In genomic region chr2:166622590-166622989, GRCm38 (mm10) we compare ENCODE assay signal across 11 mouse cellular contexts.
DNase-seq lines count a peak whose midpoint lies in the region; ATAC-seq and TF ChIP-seq lines count a peak whose summit lies in the region.
"Had no signal": no experiment of that assay in that cellular context is flagged by ENCODE, and none has a peak within 500 bp of the region (broad histone marks: within the 10 kb centered on the region; RNA-seq: fewer than 3 reads in every experiment).

No protein-coding gene starts in this region.

- no peak for TF ChIP-seq CTCF in stomach, postnatal 0 days (IDR thresholded peaks at IDR 0.05; ENCODE audit: low read depth)

- H3K36me3 ChIP-seq in heart, embryonic 10.5 days, result peaks cover 12% of the 10 kb centered on the region
- 0 out of 2 replicates have a peak, but pooled peaks cover 4% of the 10 kb centered on the region for H3K36me3 ChIP-seq in stomach, embryonic 16.5 days (ENCODE audit: control insufficient read depth, insufficient read depth, low read length)
- H3K36me3 ChIP-seq in stomach, postnatal 0 days (ENCODE audit: control insufficient read depth, insufficient read depth, low read length), result no peaks in the 10 kb centered on the region

- no peak for TF ChIP-seq EP300 in stomach, postnatal 0 days (optimal IDR thresholded peaks at IDR 0.05)

- H3K27ac ChIP-seq in heart, embryonic 10.5 days, result peak overlapping the region; percentile 71
- H3K27ac ChIP-seq in stomach, embryonic 16.5 days (ENCODE audit: low read length), result 0 out of 2 replicates have a peak overlapping the region, but pooled peaks have one; percentile 12
- H3K27ac ChIP-seq in stomach, postnatal 0 days (replicated peaks), result no peak overlapping the region
- H3K27ac ChIP-seq: liver, embryonic 15.5 days had no signal

- DNase-seq in heart, embryonic 10.5 days (ENCODE audit: low spot score), result no peak
- DNase-seq in heart, adult 8-10 months (ENCODE audit: low spot score), result no peak
- DNase-seq in stomach, postnatal 0 days (ENCODE audit: low spot score), result no peak
- DNase-seq in retina, embryonic 14.5 days (ENCODE audit: low spot score), result no peak
- no peak for DNase-seq in embryo, embryonic 10 days (ENCODE audit: low spot score)
- DNase-seq: adrenal gland, postnatal 10 days had no signal

- H3K9me3 ChIP-seq in heart, embryonic 10.5 days, result no peaks in the 10 kb centered on the region
- no peaks in the 10 kb centered on the region for H3K9me3 ChIP-seq in stomach, embryonic 16.5 days (replicated peaks; ENCODE audit: control insufficient read depth, low read length)
- no peaks in the 10 kb centered on the region for H3K9me3 ChIP-seq in stomach, postnatal 0 days (ENCODE audit: control insufficient read depth, low read length)
- H3K9me3 ChIP-seq: liver, embryonic 15.5 days had no signal

- no peak overlapping the region for H3K9ac ChIP-seq in stomach, embryonic 16.5 days (ENCODE audit: low read length)
- H3K9ac ChIP-seq in stomach, postnatal 0 days (ENCODE audit: low read length), result no peak overlapping the region; the same call in 1 of the 2 replicates
- H3K9ac ChIP-seq: liver, embryonic 15.5 days had no signal

- H3K27me3 ChIP-seq in heart, embryonic 10.5 days (ENCODE audit: insufficient read depth, poor library complexity, severe bottlenecking), result no peaks in the 10 kb centered on the region
- H3K27me3 ChIP-seq in stomach, embryonic 16.5 days (ENCODE audit: control insufficient read depth, insufficient read depth, low read length), result no peaks in the 10 kb centered on the region
- no peaks in the 10 kb centered on the region for H3K27me3 ChIP-seq in stomach, postnatal 0 days (ENCODE audit: control insufficient read depth, insufficient read depth, low read length)
- H3K27me3 ChIP-seq: CH12.LX; liver, embryonic 15.5 days had no signal

- peaks cover 55% of the 10 kb centered on the region for H3K4me1 ChIP-seq in heart, embryonic 10.5 days
- H3K4me1 ChIP-seq in stomach, embryonic 16.5 days (ENCODE audit: control insufficient read depth, insufficient read depth, low read length), result peaks cover 11% of the 10 kb centered on the region; the same call in 1 of the 2 replicates
- no peaks in the 10 kb centered on the region; the same call in 1 of the 2 replicates for H3K4me1 ChIP-seq in stomach, postnatal 0 days (replicated peaks; ENCODE audit: control insufficient read depth, insufficient read depth)

- H3K4me2 ChIP-seq in stomach, embryonic 16.5 days (ENCODE audit: low read depth, low read length), result no peak overlapping the region
- H3K4me2 ChIP-seq in stomach, postnatal 0 days (replicated peaks; ENCODE audit: low read depth), result no peak overlapping the region
- H3K4me2 ChIP-seq: liver, embryonic 15.5 days had no signal

- ATAC-seq in stomach, embryonic 16.5 days (ENCODE audit: insufficient read depth, low FRiP score), result no peak
- no peak for ATAC-seq in stomach, postnatal 0 days (ENCODE audit: low FRiP score, low TSS enrichment)
- peak; percentile 17 for ATAC-seq in megakaryocyte, adult 5-6 weeks (ENCODE audit: poor library complexity, severe bottlenecking)
- ATAC-seq in erythroid progenitor cell, adult 5-6 weeks (replicated peaks; ENCODE audit: low FRiP score, poor library complexity, severe bottlenecking), result no peak

- no peak overlapping the region for H3K4me3 ChIP-seq in heart, embryonic 10.5 days
- H3K4me3 ChIP-seq in stomach, embryonic 16.5 days (replicated peaks; ENCODE audit: low read length), result no peak overlapping the region
- H3K4me3 ChIP-seq in stomach, postnatal 0 days (ENCODE audit: low read depth, low read length), result no peak overlapping the region
- H3K4me3 ChIP-seq: liver, embryonic 15.5 days had no signal

- 77% methylated on average over 7 of the region's 7 CpGs for WGBS in heart, embryonic 10.5 days
- WGBS in stomach, embryonic 16.5 days, result 79% methylated on average over 7 of the region's 7 CpGs
- 81% methylated on average over 7 of the region's 7 CpGs for WGBS in stomach, postnatal 0 days
